Mouse (Mus musculus) urinary bladder, postnatal 25 days (tissue): ENCODE measurements at regions not wholly inside any gene's neighbourhood (a gene's known extent, or its start where the extent isn't known, plus 50 kb on each side); places are given as distances from the start of the nearest gene placed in this dataset.

ENCODE experiments used
- DNase-seq: peaks from one replicate; pipeline ENCODE4 v3.0.0; 2022; ENCODE audit warnings: low spot score

GRCm38 (mm10) chr17:84074000-84074782 lies 113.6 kb downstream of the Zfp36l2 start:
- no peak for DNase-seq

GRCm38 (mm10) chr17:84072426-84073030 lies 115.2 kb downstream of the Zfp36l2 start:
- DNase-seq: no peak

GRCm38 (mm10) chr17:84071855-84072254 lies 115.9 kb downstream of the Zfp36l2 start:
- no peak for DNase-seq

GRCm38 (mm10) chr17:84070596-84070995 lies 117.2 kb downstream of the Zfp36l2 start:
- DNase-seq: no peak

GRCm38 (mm10) chr17:84067102-84067501 lies 120.6 kb downstream of the Zfp36l2 start:
- no peak for DNase-seq

GRCm38 (mm10) chr17:84063791-84064190 lies 124.0 kb downstream of the Zfp36l2 start:
- no peak for DNase-seq

- no peak for DNase-seq
Observed at GRCm38 (mm10) chr17:84061621-84062020, 126.1 kb downstream of the Zfp36l2 start.

GRCm38 (mm10) chr17:84056469-84056868 lies 131.3 kb downstream of the Zfp36l2 start:
- no peak for DNase-seq

- no peak for DNase-seq
Observed at GRCm38 (mm10) chr17:84052437-84052836, 135.3 kb downstream of the Zfp36l2 start.

GRCm38 (mm10) chr17:84051212-84051611 lies 136.5 kb downstream of the Zfp36l2 start:
- DNase-seq: no peak

GRCm38 (mm10) chr17:84048533-84048932 lies 139.2 kb downstream of the Zfp36l2 start:
- DNase-seq: no peak

GRCm38 (mm10) chr17:84047520-84047919 lies 140.2 kb downstream of the Zfp36l2 start:
- DNase-seq: no peak

GRCm38 (mm10) chr17:84045812-84046211 lies 141.9 kb downstream of the Zfp36l2 start:
- DNase-seq: no peak

GRCm38 (mm10) chr17:84044472-84044936 lies 143.2 kb downstream of the Zfp36l2 start:
- no peak for DNase-seq

- no peak for DNase-seq
Observed at GRCm38 (mm10) chr17:84043102-84043501, 144.6 kb downstream of the Zfp36l2 start.

- no peak for DNase-seq
Observed at GRCm38 (mm10) chr17:84039444-84039843, 148.3 kb downstream of the Zfp36l2 start.

- no peak for DNase-seq
Observed at GRCm38 (mm10) chr17:84037580-84038304, 150.0 kb downstream of the Zfp36l2 start.

- DNase-seq: no peak
Observed at GRCm38 (mm10) chr17:84036056-84036455, 151.7 kb downstream of the Zfp36l2 start.

- DNase-seq: no peak
Observed at GRCm38 (mm10) chr17:84034801-84035200, 152.9 kb downstream of the Zfp36l2 start.

GRCm38 (mm10) chr17:84032441-84032840 lies 155.3 kb downstream of the Zfp36l2 start:
- DNase-seq: no peak

- DNase-seq: no peak
Observed at GRCm38 (mm10) chr17:84031833-84032232, 155.9 kb downstream of the Zfp36l2 start.

GRCm38 (mm10) chr17:84031381-84031780 lies 156.4 kb downstream of the Zfp36l2 start:
- DNase-seq: no peak

GRCm38 (mm10) chr17:84030699-84031098 lies 157.0 kb downstream of the Zfp36l2 start:
- DNase-seq: no peak
